Mouse (Mus musculus): Measurements from ENCODE around the gene Coa5. TPM values are rescaled to one million over a fixed set of nuclear protein-coding genes. Genes with fewer than 3 reads are reported as not detected.

Gene Coa5
- polyA plus RNA-seq, 2 experiments: 22.7 to 29.5 TPM

- no peak overlapping the region for H3K27ac ChIP-seq
- no peaks in the 10 kb centered on the region for H3K36me3 ChIP-seq (replicated peaks; ENCODE audit: control insufficient read depth, insufficient read depth, low read depth)
- no peak overlapping the region for H3K4me3 ChIP-seq (ENCODE audit: insufficient read depth in 1 of 2, low read depth in 2 of 2, low read length in 2 of 2)
- no peak for ATAC-seq (ENCODE audit: insufficient read depth)
- H3K9ac ChIP-seq (replicated peaks): no peak overlapping the region
- no peaks in the 10 kb centered on the region for H3K4me1 ChIP-seq (replicated peaks; ENCODE audit: control insufficient read depth in 2 of 2, insufficient read depth in 2 of 2, low read length in 1 of 2)
- 41% methylated on average over 2 of the region's 2 CpGs for WGBS (ENCODE audit: insufficient replicate concordance)
- DNase-seq (ENCODE audit: low read depth in 3 of 3, low spot score in 3 of 3): no peak
- H3K4me2 ChIP-seq (ENCODE audit: low read depth): no peak overlapping the region
- no peak for TF ChIP-seq EP300 (IDR thresholded peaks at IDR 0.05; ENCODE audit: low read depth)
- no peak for TF ChIP-seq CTCF (IDR thresholded peaks at IDR 0.05; ENCODE audit: low read depth)
- no peaks in the 10 kb centered on the region for H3K9me3 ChIP-seq (ENCODE audit: control insufficient read depth, low read length)
- H3K27me3 ChIP-seq (ENCODE audit: control insufficient read depth, insufficient read depth, low read length): no peaks in the 10 kb centered on the region
These were observed 53.2 kb downstream of the Coa5 start for GRCm38 (mm10) chr1:37376751-37377150.

DNA sequence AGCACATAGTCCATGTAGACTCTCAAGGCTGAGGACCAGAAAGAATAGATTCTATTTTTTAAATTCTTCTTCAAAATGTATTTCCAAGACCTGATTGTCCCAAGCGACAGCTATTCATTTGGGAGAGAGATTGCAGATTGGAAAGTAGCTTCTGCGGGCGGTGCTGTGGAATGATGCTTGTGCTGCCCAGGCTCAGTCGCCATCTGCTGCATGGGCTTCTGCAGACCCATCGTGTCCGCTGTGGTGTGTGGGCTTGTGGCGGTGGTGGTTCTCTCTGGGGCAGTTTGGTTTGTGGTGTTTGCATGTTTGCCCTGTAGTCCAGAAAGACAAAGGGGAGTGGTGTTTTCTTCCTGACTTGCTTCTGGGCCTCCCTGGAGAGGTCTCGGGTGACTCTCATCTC, 53.7 kb downstream of the Coa5 start:
- WGBS (ENCODE audit: insufficient replicate concordance): 72% methylated on average over 8 of the region's 8 CpGs
- no peak overlapping the region for H3K9ac ChIP-seq (replicated peaks)
- no peaks in the 10 kb centered on the region for H3K4me1 ChIP-seq (replicated peaks; ENCODE audit: control insufficient read depth in 2 of 2, insufficient read depth in 2 of 2, low read length in 1 of 2)
- DNase-seq (ENCODE audit: low read depth in 3 of 3, low spot score in 3 of 3) (no peak), ATAC-seq (ENCODE audit: insufficient read depth) (no peak)
- no peak overlapping the region for H3K27ac ChIP-seq
- no peak overlapping the region for H3K4me2 ChIP-seq (ENCODE audit: low read depth)
- no peaks in the 10 kb centered on the region for H3K36me3 ChIP-seq (replicated peaks; ENCODE audit: control insufficient read depth, insufficient read depth, low read depth)
- TF ChIP-seq EP300 (IDR thresholded peaks at IDR 0.05; ENCODE audit: low read depth): no peak
- TF ChIP-seq CTCF (IDR thresholded peaks at IDR 0.05; ENCODE audit: low read depth): no peak
- H3K27me3 ChIP-seq (ENCODE audit: control insufficient read depth, insufficient read depth, low read length): no peaks in the 10 kb centered on the region
- H3K9me3 ChIP-seq (ENCODE audit: control insufficient read depth, low read length): no peaks in the 10 kb centered on the region
- H3K4me3 ChIP-seq (ENCODE audit: insufficient read depth in 1 of 2, low read depth in 2 of 2, low read length in 2 of 2): no peak overlapping the region

GRCm38 (mm10) chr1:37368768-37369385, 61.0 kb downstream of the Coa5 start:
- TF ChIP-seq CTCF (IDR thresholded peaks at IDR 0.05; ENCODE audit: low read depth) (no peak), EP300 (IDR thresholded peaks at IDR 0.05; ENCODE audit: low read depth) (no peak)
- no peaks in the 10 kb centered on the region for H3K9me3 ChIP-seq (ENCODE audit: control insufficient read depth, low read length)
- H3K4me3 ChIP-seq (ENCODE audit: insufficient read depth in 1 of 2, low read depth in 2 of 2, low read length in 2 of 2): no peak overlapping the region
- H3K9ac ChIP-seq (replicated peaks): no peak overlapping the region
- H3K36me3 ChIP-seq (replicated peaks; ENCODE audit: control insufficient read depth, insufficient read depth, low read depth): no peaks in the 10 kb centered on the region
- H3K27ac ChIP-seq: no peak overlapping the region
- no peak overlapping the region for H3K4me2 ChIP-seq (ENCODE audit: low read depth)
- WGBS (ENCODE audit: insufficient replicate concordance): 71% methylated on average over 7 of the region's 7 CpGs
- DNase-seq (ENCODE audit: low read depth in 3 of 3, low spot score in 3 of 3): no peak
- no peaks in the 10 kb centered on the region for H3K27me3 ChIP-seq (ENCODE audit: control insufficient read depth, insufficient read depth, low read length)
- no peak for ATAC-seq (ENCODE audit: insufficient read depth)
- no peaks in the 10 kb centered on the region for H3K4me1 ChIP-seq (replicated peaks; ENCODE audit: control insufficient read depth in 2 of 2, insufficient read depth in 2 of 2, low read length in 1 of 2)

DNA sequence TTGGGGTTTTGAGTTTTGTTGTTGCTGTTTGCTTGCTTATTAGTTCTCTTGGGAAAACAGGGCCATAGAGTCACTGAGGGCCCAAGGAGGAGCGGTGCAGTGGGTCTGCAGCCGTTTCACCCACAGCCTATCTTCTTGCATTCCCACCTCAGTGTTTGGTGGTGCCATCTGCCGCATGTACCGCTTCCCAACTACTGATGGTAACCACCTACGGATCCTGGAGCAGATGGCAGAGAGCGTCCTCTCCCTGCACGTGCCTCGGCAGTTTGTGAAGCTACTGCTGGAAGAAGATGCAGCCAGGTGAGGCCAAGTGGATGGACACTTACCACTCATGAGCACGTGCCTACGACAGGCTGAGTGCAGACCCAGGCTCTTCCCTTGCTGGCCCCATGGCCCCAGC, 61.8 kb downstream of the Coa5 start:
- no peak overlapping the region for H3K9ac ChIP-seq (replicated peaks)
- H3K27ac ChIP-seq: no peak overlapping the region
- H3K36me3 ChIP-seq (replicated peaks; ENCODE audit: control insufficient read depth, insufficient read depth, low read depth): no peaks in the 10 kb centered on the region
- H3K27me3 ChIP-seq (ENCODE audit: control insufficient read depth, insufficient read depth, low read length): no peaks in the 10 kb centered on the region
- no peaks in the 10 kb centered on the region for H3K9me3 ChIP-seq (ENCODE audit: control insufficient read depth, low read length)
- no peak for TF ChIP-seq EP300 (IDR thresholded peaks at IDR 0.05; ENCODE audit: low read depth)
- no peak for TF ChIP-seq CTCF (IDR thresholded peaks at IDR 0.05; ENCODE audit: low read depth)
- no peaks in the 10 kb centered on the region for H3K4me1 ChIP-seq (replicated peaks; ENCODE audit: control insufficient read depth in 2 of 2, insufficient read depth in 2 of 2, low read length in 1 of 2)
- H3K4me2 ChIP-seq (ENCODE audit: low read depth): no peak overlapping the region
- ATAC-seq (ENCODE audit: insufficient read depth): no peak
- H3K4me3 ChIP-seq (ENCODE audit: insufficient read depth in 1 of 2, low read depth in 2 of 2, low read length in 2 of 2): no peak overlapping the region
- WGBS (ENCODE audit: insufficient replicate concordance): 76% methylated on average over 10 of the region's 10 CpGs
- no peak for DNase-seq (ENCODE audit: low read depth in 3 of 3, low spot score in 3 of 3)

Other genes starting within 250 kb of the Coa5 start
- gene Cnga3, start 215.7 kb downstream of the Coa5 start, polyA plus RNA-seq (2012; rRNA removed): not detected in 2 replicates
- gene Cnga3, start 215.7 kb downstream of the Coa5 start, polyA plus RNA-seq (2014; fragmentation: Nextera tagmentation; extraction: Ambion mirVana): not detected in 2 replicates
- 1.4 and 1.7 TPM in 2 replicates for gene Inpp4a, start 130.2 kb downstream of the Coa5 start, polyA plus RNA-seq (2012; rRNA removed)
- gene Inpp4a, start 130.2 kb downstream of the Coa5 start, polyA plus RNA-seq (2014; fragmentation: Nextera tagmentation; extraction: Ambion mirVana): 2.1 and 2.2 TPM in 2 replicates
- 37.6 and 42.1 TPM in 2 replicates for gene Unc50, start within 50 bp of the Coa5 start, polyA plus RNA-seq (2012; rRNA removed)
- gene Unc50, start within 50 bp of the Coa5 start, polyA plus RNA-seq (2014; fragmentation: Nextera tagmentation; extraction: Ambion mirVana): 82.9 and 86.0 TPM in 2 replicates
- gene Mgat4a, start 110.9 kb upstream of the Coa5 start, polyA plus RNA-seq (2012; rRNA removed): 0.62 and 0.77 TPM in 2 replicates
- 0.91 and 0.96 TPM in 2 replicates for gene Mgat4a, start 110.9 kb upstream of the Coa5 start, polyA plus RNA-seq (2014; fragmentation: Nextera tagmentation; extraction: Ambion mirVana)